Mouse (Mus musculus): ENCODE results near the gene Ap5z1.

The Ap5z1 gene

DNA sequence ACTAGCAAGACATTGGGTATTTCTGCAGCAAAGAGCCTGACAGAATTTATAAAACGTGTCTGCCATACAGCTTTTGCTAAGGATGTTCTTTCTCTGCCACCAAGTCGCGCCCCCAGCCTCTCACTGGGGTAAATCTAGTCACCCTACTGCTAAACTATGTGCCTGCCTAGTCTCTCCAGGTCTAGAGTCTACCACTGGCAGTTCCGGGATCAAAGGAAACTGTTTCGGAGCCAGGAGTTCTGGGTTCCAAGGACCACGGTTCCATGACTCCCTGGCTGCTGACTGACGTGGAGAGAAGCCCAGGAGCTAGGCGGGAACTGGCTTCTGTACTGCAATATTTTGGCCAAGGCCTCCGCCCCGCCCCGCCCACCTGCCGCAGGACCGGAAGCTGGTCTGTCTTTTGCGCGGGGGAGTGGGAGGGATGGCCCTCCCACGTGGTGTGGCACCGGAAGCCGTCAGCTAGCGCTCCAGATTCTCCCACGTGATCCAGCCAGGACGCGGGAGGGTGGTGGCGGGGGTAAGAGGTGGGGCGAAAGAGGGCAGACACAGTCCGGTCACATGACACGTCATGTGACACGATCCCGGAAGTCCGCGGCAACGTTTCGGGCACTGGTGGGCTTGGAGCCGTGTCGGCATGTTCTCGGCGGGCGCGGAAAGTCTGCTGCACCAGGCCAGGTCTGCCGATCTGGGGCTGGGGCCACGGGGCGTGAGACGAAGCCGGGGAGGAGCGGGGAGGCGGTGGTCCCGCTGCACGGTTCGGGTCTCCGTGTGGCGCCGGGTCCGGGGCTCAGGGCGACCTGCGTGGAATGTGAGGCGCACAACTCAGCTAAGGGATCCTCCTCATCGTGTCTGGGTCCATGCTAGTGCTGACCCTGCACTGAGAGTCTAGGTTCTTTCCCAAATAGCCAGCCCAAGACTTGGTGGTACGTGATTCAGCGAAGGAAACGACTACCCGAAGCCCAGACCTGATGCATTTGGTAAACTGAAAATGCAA is at the start of gene Ap5z1:
Gene Ap5z1 (plus strand): TSS at position 484 of the 994 bp plus-strand sequence.
- DNase-seq (ENCODE audit: low spot score), result peak; percentile 62

DNA sequence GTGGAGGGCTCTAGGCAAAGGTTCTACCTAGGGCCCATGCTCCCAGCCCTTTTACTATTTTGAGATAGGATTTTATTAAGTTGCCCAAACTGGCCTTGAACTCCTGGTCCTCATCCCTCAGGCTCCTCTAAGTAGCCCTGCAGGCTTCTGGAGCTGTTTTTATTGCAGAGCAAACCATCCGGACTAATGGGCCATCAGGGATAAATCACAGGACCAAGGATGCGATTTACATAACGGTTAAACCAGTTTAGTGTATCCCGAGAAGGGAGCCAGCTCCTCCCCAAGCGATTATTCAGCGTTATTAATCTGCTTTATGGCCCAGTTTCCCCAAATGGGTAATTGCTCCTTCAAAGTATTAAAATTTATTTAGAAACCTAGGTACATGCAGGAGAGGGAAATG is 48.3 kb upstream of the Ap5z1 start:
- no peak for DNase-seq (ENCODE audit: low spot score)

DNA sequence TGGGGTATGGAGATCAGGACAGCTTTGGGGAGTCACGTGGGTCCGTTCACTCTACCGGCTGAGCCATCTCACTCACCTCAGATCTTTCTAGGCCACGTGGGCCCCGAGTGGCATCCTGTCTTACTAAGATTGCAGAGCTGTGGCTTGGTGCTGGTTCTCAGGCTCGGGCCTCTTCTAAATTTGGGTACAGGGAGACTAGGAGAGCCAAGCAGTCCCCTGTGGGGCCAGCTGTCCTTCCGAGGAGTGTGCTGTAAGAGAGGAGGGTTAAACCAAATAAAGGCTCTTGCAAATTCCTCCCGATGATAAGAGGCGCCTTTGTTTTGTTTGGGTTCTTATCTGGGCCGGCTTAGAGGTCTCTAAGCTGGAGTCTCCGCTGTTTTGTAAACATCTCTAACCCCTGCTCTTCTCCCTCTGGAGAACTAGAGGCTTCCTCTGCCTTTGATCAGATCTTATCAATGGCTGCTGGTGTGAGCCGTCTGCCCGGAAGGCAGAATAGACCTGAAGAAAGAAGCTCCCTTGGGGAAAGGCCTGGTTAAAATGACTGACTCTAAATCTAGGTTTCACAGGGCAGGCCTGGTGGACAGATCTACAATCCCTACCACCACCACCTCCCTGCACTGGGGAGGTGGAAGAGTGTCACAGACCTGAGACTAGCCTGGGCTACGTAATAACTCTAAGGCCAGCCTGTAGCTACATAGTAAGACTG is 47.5 kb upstream of the Ap5z1 start:
- no peak for DNase-seq (ENCODE audit: low spot score)

DNA sequence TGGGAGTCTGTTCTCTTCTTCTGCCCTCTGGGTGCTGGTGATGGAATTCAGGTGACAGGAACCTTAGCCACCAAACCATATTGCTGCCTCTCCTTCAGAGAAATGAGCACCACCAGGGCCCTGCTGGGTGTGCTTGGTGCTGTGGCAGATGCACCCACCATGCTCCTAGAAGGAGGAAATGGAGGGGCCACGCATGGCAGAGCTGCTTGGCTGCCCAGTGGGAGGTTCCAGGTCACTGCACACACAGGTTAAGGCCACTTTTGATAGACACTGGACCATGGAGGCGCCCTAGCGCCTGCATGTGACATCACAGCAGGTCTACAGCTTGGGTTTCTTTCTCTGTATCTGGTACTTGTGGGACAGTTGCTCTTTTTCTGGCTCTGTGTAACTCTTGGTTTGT is 46.6 kb upstream of the Ap5z1 start:
- no peak for DNase-seq (ENCODE audit: low spot score)

DNA sequence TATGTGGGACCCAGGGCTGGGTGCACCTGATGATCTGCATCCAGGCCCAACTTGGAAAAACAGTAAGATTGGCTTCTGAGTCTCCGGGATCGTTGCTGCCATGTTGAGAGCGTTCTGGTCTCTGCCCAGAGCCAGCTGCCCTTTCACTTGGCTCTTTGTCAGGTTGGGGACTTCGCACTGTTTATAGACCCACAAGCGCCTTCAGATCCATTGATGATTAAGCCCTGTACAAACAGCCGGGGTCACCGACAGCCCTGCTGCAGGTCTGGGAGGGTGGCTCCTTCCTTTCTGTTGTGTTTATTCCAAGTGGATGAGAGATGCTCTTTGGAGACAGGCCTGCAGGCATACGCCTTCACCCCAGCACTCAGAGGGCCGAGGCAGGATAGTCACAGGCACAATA is 45.9 kb upstream of the Ap5z1 start:
- DNase-seq (ENCODE audit: low spot score), result no peak

DNA sequence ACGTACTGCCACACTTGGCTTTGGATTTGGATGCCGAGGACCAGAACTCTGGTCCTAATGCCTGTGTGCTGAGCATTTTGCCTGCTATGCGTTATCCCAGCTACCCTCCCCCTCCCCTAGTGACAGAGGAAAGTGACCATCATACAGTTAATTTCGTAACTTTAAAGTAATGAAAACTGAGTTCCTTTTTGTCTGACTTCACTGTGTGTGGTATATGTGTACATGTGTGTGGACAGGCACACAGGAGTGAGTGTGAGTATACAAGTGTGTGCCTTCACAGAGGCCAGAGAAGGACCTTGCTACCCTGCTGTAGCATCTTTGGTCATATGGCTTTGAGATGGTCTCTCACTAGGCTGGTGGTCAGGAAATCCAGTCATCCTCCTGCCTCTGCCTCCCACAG is 45.3 kb upstream of the Ap5z1 start:
- DNase-seq (ENCODE audit: low spot score), result no peak

DNA sequence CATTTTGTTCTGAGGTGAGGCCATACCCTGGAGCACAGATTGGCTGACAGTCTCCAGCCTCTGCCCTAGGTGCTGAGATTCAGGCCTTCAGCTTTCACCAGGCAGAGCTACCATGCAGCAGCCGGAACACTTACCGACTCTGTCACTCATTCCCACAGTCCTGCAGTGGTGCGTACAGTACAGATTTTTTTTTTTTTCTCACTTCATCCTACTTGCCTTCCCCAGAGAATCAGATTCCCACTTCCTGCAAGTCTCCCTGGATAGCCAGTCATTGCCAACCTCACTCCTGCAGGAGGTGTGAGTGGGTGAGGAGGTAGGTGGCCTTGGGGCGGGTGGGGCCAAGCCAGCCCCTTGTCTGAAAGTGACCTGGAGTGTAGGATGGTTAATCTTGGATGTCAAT is 43.4 kb upstream of the Ap5z1 start:
- DNase-seq (ENCODE audit: low spot score), result no peak

DNA sequence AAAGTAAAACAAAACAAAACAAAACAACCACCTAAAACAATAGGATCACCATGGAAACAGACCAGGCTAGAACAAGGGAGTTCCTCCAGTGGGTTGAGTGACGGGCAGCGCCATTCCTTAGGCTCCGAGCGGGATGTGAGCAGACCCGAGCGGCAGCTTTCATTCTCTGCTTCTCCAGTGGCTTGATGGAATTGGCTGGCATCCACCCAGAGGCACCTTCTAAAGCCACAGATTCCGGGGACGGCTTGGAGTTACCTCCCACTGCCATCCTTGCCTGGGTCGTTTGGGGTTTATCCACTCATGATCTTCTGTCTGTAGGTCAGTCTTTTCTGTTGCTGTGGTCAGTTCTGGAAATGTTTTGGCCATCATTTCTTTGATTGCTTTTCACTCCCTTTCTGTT is 42.8 kb upstream of the Ap5z1 start:
- no peak for DNase-seq (ENCODE audit: low spot score)

DNA sequence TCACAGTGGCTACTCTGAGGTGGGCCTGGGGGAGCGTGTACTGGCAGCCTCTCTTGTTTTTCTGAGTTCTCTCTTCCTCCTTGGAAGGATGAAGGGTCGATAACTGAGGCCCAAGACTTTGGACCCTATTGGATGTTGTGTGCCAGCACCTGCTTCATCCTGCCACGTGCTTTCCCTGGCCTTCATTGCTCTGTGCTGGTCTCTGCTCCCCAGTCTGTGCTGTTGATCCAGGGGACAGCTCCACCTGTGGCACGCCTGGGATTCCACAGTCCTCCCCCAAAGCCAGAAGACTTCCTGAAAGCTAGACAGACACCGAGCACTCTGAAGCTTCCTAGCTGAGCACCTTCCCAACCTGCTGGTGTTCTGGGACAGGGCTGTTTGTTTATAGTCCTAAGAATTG is 41.9 kb upstream of the Ap5z1 start:
- DNase-seq (ENCODE audit: low spot score), result no peak

DNA sequence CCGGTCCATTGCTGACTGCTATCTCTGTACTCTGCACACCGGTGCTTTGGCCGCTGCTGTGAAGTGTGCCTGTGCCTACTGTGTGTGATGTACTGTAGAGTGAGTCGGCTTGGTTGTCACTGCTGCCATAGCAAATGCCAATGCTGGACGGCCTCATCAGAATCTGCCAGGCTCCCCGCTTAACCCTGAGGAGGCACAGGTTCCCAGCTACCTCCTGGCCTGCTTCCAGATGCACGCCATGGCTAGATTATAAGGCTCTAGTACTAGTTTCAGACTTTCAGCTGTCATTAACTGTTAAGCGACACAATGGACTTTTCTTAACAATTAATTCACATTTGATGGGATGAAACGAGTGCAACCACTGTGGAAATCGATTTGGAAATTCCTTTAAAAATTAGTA is 40.6 kb upstream of the Ap5z1 start:
- no peak for DNase-seq (ENCODE audit: low spot score)

DNA sequence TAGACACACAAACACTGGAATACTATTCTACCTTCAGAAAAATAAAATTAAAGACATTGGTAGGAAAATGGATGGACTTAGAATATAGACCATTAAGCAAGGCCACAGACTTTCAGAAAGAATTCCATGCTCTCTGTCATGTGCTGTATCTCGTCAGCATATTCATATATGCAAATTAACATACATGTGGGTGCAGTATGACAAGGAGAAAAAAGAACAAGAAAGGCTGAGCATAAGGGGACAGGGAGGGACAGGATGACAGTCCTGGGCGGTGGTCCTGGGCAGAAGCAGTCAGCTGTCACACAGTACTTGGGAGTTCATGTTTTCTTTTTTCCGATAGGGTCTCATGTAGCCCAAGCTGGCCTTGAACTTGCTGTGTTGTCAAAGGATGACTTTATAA is 40.0 kb upstream of the Ap5z1 start:
- DNase-seq (ENCODE audit: low spot score), result no peak

DNA sequence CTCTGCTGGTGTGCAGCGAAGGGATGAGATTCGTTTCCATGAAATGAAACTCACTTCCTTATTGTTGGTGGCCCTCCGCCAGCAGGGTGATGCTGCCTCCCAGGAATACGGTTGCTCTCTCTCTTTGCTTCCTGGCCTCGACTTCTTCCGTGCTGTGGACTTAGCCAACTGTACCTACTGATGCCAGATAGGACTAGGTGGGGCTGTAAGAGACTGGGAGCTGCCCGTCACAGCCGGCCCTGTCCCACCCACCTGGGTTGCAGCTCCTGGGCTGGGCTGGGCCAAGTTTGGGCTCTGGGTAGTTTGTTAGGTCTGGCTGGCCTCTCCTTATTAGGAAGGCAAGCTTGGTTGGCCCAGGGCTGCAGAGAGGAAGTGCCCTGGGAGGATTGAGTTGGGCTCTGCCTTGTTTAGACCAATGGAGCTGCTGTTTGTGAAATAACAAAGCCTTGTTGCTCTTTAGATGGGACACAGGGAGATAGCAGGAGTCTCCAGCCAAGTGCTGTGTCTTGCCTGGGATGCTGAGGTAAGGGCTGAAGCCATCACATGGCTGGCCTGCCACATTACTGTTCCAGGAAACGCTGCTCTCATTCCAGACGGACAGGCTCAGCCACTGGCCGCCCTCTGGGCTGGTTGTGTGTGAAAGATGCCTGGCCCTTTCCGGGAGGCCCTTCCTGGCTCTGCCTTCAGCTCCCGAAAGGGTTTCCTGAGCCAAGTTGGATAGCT is 39.0 kb upstream of the Ap5z1 start:
- DNase-seq (ENCODE audit: low spot score), result no peak

DNA sequence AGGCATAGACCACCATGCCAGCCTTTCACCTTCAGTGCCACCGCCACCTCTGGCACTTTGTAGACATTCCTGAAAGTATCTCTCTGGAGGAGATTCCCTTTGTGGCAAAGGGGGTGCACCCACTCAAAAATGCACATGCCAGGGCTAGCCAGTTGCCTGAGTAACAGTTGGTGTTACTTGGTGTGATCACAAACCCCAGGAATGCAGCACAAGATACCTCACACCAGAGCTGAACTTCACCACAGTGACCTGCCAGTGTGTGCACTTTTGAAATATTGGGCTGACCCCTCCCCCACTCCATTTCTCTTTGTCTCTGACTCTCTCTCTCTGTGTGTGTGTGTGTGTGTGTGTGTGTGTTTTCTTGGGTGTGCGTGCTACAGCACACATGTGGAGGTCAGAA is 37.3 kb upstream of the Ap5z1 start:
- DNase-seq (ENCODE audit: low spot score), result no peak

DNA sequence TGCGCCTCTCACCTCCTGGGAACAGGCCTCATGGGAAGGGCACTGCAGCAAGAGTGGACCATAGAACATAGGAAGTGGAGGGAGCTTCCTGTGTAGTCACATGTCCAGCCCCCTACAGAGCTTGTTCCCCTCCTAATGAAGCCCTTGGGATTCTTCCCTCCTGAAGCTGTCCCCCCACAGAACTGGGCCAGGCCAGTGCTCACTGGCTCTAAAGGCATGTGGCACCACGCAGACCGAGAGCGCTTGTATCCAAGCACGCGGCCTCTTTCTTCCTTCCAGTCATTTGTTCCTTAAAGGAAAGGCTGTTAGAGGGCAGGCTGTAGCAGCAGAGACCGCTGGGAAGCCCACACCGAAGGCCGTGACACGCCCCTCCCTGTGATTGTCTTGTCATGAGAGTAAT is 35.9 kb upstream of the Ap5z1 start:
- no peak for DNase-seq (ENCODE audit: low spot score)

DNA sequence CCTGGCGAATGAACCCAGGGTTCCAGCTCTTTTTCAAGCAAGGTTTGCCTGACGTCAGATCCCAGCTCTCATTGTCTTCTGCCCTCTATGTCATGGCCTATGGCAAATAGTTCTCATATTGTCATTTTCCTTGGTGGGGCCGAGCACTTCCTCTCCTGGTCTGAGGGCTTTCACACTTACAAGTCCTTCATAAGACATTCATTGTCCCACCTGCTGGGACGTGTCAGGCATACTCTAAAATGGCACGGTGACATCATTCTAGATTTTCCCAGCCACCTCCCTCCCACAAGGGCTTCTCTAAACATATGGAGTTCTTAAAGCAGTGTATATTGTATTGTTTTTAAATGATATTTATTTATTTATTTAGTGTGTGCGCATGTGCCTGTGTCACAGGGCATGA is 35.1 kb upstream of the Ap5z1 start:
- no peak for DNase-seq (ENCODE audit: low spot score)

DNA sequence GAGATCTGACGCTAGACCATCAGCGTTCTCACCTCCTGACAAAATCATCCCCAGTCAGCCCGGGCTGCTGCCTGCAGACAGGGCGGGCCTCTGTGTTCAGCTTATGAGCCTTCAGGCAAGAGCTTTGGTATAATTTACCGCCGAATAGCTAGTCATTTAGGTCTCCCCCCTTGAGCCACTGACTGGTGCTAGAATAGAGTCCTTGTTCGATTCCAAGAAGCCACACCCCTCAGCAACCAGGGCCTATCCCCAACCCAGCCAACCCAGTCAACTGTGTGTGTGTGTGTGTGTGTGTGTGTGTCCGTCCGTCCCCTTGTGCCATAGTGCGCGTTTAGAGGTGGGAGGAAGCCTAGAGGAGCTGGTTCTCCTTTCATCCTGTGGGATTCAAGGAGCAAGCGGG is 32.7 kb upstream of the Ap5z1 start:
- DNase-seq (ENCODE audit: low spot score), result no peak

DNA sequence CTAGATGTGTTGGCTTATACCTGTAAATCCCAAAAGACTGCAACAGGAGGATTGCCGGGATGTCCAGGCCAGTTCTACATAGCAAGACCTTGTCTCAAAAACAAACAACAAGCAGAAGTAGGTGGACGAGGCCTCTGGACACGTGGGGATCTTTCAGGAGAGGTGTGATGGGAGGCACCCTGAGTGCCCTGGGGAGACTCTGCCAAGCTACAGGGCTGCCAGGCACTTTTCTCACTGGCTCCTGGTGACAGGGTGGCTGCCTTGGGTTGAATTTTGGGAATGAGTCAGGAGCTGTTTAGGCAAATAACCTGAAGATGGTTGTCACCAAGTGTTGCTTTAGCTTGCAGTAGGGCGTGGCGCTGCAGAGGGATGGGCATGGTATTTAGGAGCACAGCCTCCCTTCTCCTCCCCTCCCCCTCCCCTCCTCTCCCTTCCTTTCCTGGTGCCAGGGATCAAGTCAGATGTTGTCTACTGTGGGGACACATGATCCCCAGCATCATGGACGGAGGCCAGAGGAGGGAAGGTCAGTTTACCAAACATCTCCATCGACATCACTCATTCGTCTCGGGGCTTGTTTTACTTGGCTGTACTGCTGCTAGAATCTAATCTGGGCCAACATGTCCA is 31.8 kb upstream of the Ap5z1 start:
- DNase-seq (ENCODE audit: low spot score), result no peak

DNA sequence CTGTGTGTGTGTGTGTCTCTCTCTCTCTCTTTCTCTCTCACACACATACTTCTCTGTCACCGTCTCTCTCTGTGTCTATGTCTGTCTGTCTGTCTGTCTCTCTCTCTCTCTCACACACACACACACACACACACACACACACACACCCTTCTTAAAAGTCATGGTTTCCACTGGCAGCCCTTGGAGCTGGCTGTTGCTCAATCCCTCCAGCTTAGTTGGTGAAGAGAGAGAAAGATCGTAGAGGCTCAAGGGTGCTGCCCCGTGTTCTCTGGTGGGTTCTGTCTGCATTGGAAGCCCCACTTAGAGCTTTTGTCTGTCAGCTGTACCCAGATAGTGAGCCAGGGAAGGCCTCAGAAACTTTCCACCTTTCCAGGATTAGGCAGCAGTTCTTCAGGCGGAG is 31.0 kb upstream of the Ap5z1 start:
- DNase-seq (ENCODE audit: low spot score), result no peak

DNA sequence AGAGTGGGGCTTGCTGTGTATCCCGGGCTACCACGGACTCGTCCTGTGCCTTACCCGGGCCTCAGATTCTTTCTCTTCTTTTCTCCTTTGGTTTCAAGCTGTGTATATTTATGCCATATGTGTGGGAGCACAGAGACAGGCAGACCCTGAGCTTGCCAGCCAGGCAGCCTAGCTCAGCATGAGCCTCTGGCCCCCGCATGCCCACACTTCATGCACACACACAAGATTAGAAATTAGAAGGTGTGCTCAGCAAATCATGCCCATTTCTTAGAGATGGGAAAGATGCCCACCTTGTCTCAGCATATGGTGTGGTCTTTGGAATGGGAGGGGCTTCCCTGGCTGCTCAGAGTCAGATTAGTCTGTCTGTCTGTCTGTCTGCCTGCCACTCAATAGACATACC is 29.7 kb upstream of the Ap5z1 start:
- DNase-seq (ENCODE audit: low spot score), result peak; percentile 44

DNA sequence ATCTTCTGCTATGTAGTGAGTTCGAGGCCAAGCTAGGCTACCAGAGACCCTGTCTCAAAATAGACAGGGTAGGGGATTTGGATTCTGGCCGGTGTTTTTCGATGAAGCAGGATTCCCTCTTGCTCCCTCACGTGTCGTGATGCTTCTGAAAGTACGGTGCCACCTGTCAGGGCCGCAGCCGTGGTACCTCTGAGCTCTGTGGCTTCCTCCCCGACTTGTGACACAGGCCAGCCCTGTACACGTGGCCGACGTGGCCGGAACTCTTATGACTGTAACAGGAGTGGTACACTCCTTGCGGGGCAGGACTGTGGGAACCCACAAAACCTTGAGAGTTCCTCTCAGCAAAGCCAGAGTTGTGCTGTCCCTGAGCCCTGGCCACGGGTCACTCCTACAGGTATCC is 28.0 kb upstream of the Ap5z1 start:
- DNase-seq (ENCODE audit: low spot score), result no peak

DNA sequence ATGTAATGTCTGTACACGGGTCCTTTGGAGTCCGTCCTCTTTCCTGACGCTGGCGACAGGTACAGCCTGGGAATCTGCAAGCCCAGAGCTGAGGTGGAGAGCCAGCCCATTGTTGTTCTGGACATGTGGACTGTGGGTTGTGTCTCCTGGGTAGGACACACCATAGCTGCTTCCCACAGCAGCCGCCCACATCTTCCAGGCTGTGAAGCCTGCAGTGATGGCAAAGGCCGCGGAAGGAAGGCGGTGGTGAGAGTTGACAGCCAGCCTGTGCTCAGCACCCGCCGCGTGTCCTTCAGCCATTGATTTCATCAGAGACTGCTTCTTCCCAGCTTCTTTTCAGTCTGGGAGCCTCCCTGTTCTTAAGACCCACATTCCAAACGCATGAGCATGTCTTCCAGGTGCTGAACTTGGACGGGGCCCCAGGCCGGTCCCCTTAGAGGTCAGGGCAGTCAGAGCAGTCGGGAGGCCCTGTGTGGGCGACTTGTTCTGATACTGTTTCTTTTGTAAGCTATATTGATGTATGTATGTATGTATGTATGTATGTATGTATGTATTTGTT is 25.3 kb upstream of the Ap5z1 start:
- no peak for DNase-seq (ENCODE audit: low spot score)

DNA sequence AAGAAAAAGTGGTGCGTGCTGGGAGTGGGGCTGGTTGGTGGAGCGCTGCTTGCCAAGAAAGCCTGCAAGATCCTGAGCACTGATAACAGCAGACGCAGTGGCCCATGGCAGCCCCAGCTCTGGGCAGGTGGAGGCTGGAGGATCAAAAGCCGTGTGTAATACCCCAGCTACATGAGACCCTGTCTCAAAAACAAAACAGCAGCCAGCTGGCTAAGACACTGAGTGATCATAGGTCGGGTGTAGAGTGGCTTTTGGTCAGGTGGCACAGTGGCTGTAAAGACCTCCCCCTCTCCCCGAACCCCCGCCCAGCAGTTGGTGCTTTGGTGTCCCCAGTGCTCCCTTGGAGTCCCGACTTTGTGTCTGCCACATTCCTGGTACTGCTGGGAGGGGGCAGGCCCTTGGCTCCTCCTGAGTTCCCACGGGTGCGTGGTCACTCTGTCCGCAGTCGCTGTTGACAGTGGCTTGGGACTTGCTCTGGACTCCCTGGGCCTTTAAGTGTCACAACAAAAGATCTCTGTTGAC is 23.8 kb upstream of the Ap5z1 start:
- DNase-seq (ENCODE audit: low spot score), result no peak

All from layer of hippocampus, adult 9-10 months (tissue).